Mouse (Mus musculus): ENCODE data around the gene Riox2.

GRCm38 (mm10) chr16:59541382-59541781 lies 69.8 kb downstream of the Riox2 start:
- no peak for TF ChIP-seq CTCF (IDR thresholded peaks at IDR 0.05; ENCODE audit: low read depth)
- TF ChIP-seq EP300 (IDR thresholded peaks at IDR 0.05; ENCODE audit: low read depth), result no peak
